ENCODE assay signal across 8 mouse cellular contexts in the genomic region with DNA sequence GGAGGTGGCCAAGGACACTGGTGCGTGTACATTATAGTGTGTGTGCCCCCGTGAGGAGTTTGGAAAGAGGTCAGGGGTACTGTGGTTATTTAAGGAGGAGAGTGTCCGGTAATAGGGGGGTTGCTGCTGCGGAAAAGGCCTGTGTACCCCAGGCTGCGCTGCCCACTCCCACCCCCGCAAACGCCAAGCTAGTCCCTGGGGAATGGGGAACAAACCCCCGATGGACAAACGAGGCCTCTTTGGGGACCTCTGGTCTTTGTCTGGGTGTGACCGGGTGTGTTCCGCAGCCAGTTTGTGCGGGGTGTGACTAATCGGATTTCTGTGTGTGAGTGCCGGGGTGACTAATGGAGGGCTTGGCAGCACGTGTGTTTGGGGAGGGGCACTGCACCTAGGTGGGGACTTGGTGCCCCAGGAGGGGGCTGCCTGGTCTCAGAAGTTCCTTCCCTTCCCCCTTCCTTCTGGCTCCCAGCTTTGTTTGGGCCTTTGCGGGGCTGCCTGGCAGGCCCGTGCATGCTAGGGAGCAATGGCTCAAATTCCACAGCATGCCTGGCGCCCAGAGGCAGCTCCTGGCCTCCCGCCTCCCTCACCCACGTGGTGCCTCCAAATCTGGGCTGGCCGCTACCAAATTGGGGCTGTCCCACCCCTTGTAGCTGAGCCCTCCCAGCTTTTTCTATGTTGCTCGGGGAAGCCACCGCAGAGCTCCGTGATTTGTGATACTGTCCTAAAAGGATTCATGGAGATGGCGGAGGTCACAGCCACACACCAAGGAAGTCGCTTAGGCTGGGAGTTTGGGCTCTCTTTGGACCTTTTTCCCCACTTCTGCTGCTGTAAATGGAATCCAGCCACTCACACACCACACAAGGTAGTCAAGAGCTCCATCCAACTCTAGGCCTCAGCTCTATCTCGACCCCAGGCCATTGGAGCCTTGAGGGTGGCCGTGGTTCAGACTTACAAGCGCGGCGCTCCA. TPM values are rescaled to one million over a fixed set of nuclear protein-coding genes. Genes with fewer than 3 reads are reported as not detected.
A peak's percentile ranks its signal among the peaks of the same experiment; 100 is the strongest.
DNase-seq lines count a peak whose midpoint lies in the region; ATAC-seq lines count a peak whose summit lies in the region.

No protein-coding gene starts in this region.

- DNase-seq in MN1 (ENCODE audit: low spot score): peak; percentile 92
- DNase-seq in cerebellum, adult 9-10 months: peak; percentile 86
- peak; percentile 93 for DNase-seq in heart, postnatal 4 days
- peak; percentile 68 to 72 for DNase-seq in layer of hippocampus, adult 8-10 months (ENCODE audit: low spot score in 2 of 2)
- DNase-seq in ovary, postnatal 14 days (ENCODE audit: low spot score): peak; percentile 86

- no peaks in the 10 kb centered on the region for H3K9me3 ChIP-seq in lung, embryonic 15.5 days

- 5% methylated on average over 31 of the region's 31 CpGs for WGBS in lung, embryonic 15.5 days

- peak overlapping the region; percentile 88 for H3K4me3 ChIP-seq in lung, embryonic 15.5 days

- peak; percentile 32 for ATAC-seq in frontal cortex, adult (ENCODE audit: low TSS enrichment)
- ATAC-seq in lung, embryonic 15.5 days (ENCODE audit: borderline replicate concordance, extremely low read depth, low FRiP score, low TSS enrichment): peak; percentile 80
- no peak for ATAC-seq in megakaryocyte progenitor cell, adult 5-6 weeks (replicated peaks; ENCODE audit: poor library complexity)

- H3K9ac ChIP-seq in lung, embryonic 15.5 days: peak overlapping the region; percentile 65

- H3K36me3 ChIP-seq in lung, embryonic 15.5 days: no peaks in the 10 kb centered on the region

- peak overlapping the region; percentile 100 for H3K27ac ChIP-seq in lung, embryonic 15.5 days

- no peaks in the 10 kb centered on the region for H3K27me3 ChIP-seq in lung, embryonic 15.5 days

- H3K4me1 ChIP-seq in lung, embryonic 15.5 days: peaks cover 30% of the 10 kb centered on the region

- H3K4me2 ChIP-seq in lung, embryonic 15.5 days: peak overlapping the region; percentile 87

RNA-seq across cellular contexts. Expression of a gene that starts 5.9 kb away (rescaled TPM):
- total RNA-seq in heart, postnatal 4 days (2021): 100 to 1,000 TPM; 113 TPM
- 100 to 1,000 TPM; 131 to 153 (median 136) TPM for total RNA-seq in layer of hippocampus, adult 8-10 months (2022)
- 30.7 and 32.3 TPM in 2 replicates for polyA plus RNA-seq in lung, embryonic 15.5 days (2015; fragmentation: Nextera tagmentation; extraction: Ambion mirVana)
- total RNA-seq in megakaryocyte progenitor cell, adult 5-6 weeks (2015): 27.3 and 30.2 TPM in 2 replicates
- 10.9 and 14.5 TPM in 2 replicates for total RNA-seq in megakaryocyte progenitor cell, adult 5-6 weeks (2017)
